17 mouse cellular contexts compared by ENCODE assay signal in the genomic region with DNA sequence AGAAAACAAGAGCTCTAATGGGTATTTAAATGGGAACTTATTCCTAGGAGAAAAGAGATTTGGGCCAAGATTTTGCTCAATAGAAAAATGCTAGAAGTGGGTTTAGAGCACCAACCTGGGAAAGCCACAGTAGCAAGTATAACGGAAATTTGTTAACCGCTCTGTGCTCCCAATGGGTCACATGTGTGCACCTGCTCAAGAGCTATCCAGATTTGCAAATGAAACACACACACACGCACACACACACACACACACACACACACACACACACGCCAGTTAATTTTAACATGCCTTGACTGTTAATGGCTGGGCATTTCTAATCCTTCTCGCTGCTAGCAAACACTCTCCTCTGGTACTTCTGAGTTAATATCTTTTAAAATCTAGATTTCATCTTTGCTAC.
DNase-seq lines count a peak whose midpoint lies in the region.
"Had no signal": no experiment of that assay in that cellular context is flagged by ENCODE, and none has a peak within 500 bp of the region (broad histone marks: within the 10 kb centered on the region; RNA-seq: fewer than 3 reads in every experiment).

No protein-coding gene starts in this region.

- intact Hi-C loops in left cerebral cortex, postnatal 36 days (cut with DNase I) = no loop called here

- DNase-seq in A20 (ENCODE audit: low read depth, low spot score) = peak; percentile 33
- peak; percentile 53 to 54 for DNase-seq in B cell, adult 2 months
- DNase-seq in induced T-regulatory cell, adult 2 months (ENCODE audit: low read depth) = peak; percentile 32
- DNase-seq in thymus, postnatal 14 days = peak; percentile 65
- no peak for DNase-seq in ovary, postnatal 36 days (ENCODE audit: low spot score)
- no peak for DNase-seq in embryo, embryonic 10 days (ENCODE audit: low spot score)
- DNase-seq in left cerebral cortex, postnatal 36 days (ENCODE audit: low spot score in 2 of 2) = no peak
- DNase-seq: adrenal gland, adult 8-10 months; cerebellum, adult 2 months; cerebellum, postnatal 25 days; embryo, embryonic 11 days; kidney, postnatal 4 days; left cerebral cortex, postnatal 4 days; lung, embryonic 14.5 days; lung, postnatal 36 days; right cerebral cortex, adult 18-20 months; right cerebral cortex, postnatal 4 days had no signal

Comparison
In these comparisons a context has a peak if more than half of its experiments do, and no peak if none do; other contexts are left out.
1. DNase-seq: peak in A20 (single experiment), B cell, adult 2 months (2 of 2), induced T-regulatory cell, adult 2 months (single experiment) and thymus, postnatal 14 days (single experiment); none in ovary, postnatal 36 days (single experiment), embryo, embryonic 10 days (single experiment) and left cerebral cortex, postnatal 36 days (0 of 2).